Mouse (Mus musculus): ENCODE results near the gene Mrps18b. TPM values are rescaled to one million over a fixed set of nuclear protein-coding genes. Genes with fewer than 3 reads are reported as not detected.

Mrps18b gene
- polyA plus RNA-seq, 1 experiment, result not detected

DNA sequence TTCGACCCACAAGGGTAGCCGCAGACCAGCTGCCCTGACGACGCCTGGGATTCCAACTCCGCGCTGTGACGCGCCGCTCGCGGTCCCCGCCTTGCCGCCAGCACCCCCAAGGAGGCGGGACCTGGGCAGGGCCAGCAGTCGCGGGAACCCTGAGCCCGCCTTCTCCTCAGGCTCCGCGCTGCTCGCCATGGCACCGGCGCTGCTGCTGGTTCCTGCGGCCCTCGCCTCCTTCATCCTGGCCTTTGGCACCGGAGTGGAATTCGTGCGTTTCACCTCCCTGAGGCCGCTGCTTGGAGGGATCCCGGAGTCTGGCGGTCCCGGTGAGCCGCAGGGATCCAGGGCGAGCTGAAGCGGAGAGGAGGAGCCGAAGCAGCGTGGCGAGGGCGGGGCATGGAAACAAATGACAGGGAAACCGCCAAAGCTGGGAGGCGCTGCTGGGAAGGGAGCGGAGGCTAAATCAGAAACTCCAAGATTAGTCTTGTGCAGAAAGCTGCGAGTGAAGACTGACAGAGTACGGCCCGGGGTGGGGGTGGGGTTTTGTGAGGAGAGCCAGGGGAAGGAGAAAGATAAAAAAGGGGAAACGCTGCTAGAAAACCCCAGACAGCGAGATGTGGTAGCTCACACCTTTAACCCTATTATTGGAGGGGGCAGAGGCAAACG is 54.9 kb downstream of the Mrps18b start, which contains the start of gene Nrm:
Nrm (plus strand) TSS at position 121 of the 660 bp plus-strand sequence.
- under 1% methylated on average over 47 of the region's 47 CpGs for WGBS
- TF ChIP-seq POLR2A (IDR thresholded peaks at IDR 0.05; ENCODE audit: insufficient read depth, low read depth, low read length) (peak; percentile 67; the same call in 1 of the 2 replicates), CTCF (IDR thresholded peaks at IDR 0.05; ENCODE audit: insufficient read depth, low read depth, low read length) (peak; percentile 44; the same call in 1 of the 2 replicates)
- peaks cover 10% of the 10 kb centered on the region; the same call in 1 of the 2 replicates for H3K4me1 ChIP-seq (ENCODE audit: control insufficient read depth, insufficient read depth, low read length)
- H3K4me3 ChIP-seq (ENCODE audit: insufficient read depth, low read depth, low read length), result peak within 1 kb of the TSS; percentile 60
- H3K27ac ChIP-seq (ENCODE audit: insufficient read depth, low read depth, low read length), result peak within 1 kb of the TSS; percentile 29; the same call in 1 of the 2 replicates

GRCm38 (mm10) chr17:35860831-35861197 is 55.4 kb downstream of the Mrps18b start:
- TF ChIP-seq POLR2A (IDR thresholded peaks at IDR 0.05; ENCODE audit: insufficient read depth, low read depth, low read length) (no peak), CTCF (IDR thresholded peaks at IDR 0.05; ENCODE audit: insufficient read depth, low read depth, low read length) (no peak)
- Histone ChIP-seq H3K27ac (ENCODE audit: insufficient read depth, low read depth, low read length) (no peak overlapping the region), H3K4me1 (ENCODE audit: control insufficient read depth, insufficient read depth, low read length) (peaks cover 9% of the 10 kb centered on the region; the same call in 1 of the 2 replicates), H3K4me3 (ENCODE audit: insufficient read depth, low read depth, low read length) (peak overlapping the region; percentile 60)
- 5% methylated on average over 12 of the region's 12 CpGs for WGBS

Other genes starting within 250 kb of the Mrps18b start
- gene Vars2, start 248.8 kb downstream of the Mrps18b start, polyA plus RNA-seq (2012; ENCODE audit: insufficient read depth, insufficient read length, low replicate concordance, missing spikeins), result not detected in 2 replicates
- gene Gtf2h4, start 242.7 kb downstream of the Mrps18b start, polyA plus RNA-seq (2012; ENCODE audit: insufficient read depth, insufficient read length, low replicate concordance, missing spikeins), result not detected in 2 replicates
- not detected in 2 replicates for gene Ddr1, start 211.8 kb downstream of the Mrps18b start, polyA plus RNA-seq (2012; ENCODE audit: insufficient read depth, insufficient read length, low replicate concordance, missing spikeins)
- not detected in 2 replicates for gene Ier3, start 94.7 kb downstream of the Mrps18b start, polyA plus RNA-seq (2012; ENCODE audit: insufficient read depth, insufficient read length, low replicate concordance, missing spikeins)
- not detected in 2 replicates for gene Flot1, start 93.2 kb downstream of the Mrps18b start, polyA plus RNA-seq (2012; ENCODE audit: insufficient read depth, insufficient read length, low replicate concordance, missing spikeins)
- 228 and 580 TPM in 2 replicates for gene Tubb5, start 78.1 kb downstream of the Mrps18b start, polyA plus RNA-seq (2012; ENCODE audit: insufficient read depth, insufficient read length, low replicate concordance, missing spikeins)
- 41.3 TPM in 1 of 2 replicates, not detected in the other for gene Mdc1, start 74.9 kb downstream of the Mrps18b start, polyA plus RNA-seq (2012; ENCODE audit: insufficient read depth, insufficient read length, low replicate concordance, missing spikeins)
- not detected in 2 replicates for gene Nrm, start 55.1 kb downstream of the Mrps18b start, polyA plus RNA-seq (2012; ENCODE audit: insufficient read depth, insufficient read length, low replicate concordance, missing spikeins)
- not detected in 2 replicates for gene Ppp1r18, start 50.8 kb downstream of the Mrps18b start, polyA plus RNA-seq (2012; ENCODE audit: insufficient read depth, insufficient read length, low replicate concordance, missing spikeins)
- gene Dhx16, start 36.6 kb downstream of the Mrps18b start, polyA plus RNA-seq (2012; ENCODE audit: insufficient read depth, insufficient read length, low replicate concordance, missing spikeins), result not detected in 2 replicates
- not detected in 2 replicates for gene 2310061I04Rik, start 19.0 kb downstream of the Mrps18b start, polyA plus RNA-seq (2012; ENCODE audit: insufficient read depth, insufficient read length, low replicate concordance, missing spikeins)
- gene Atat1, start 6.3 kb downstream of the Mrps18b start, polyA plus RNA-seq (2012; ENCODE audit: insufficient read depth, insufficient read length, low replicate concordance, missing spikeins), result not detected in 2 replicates
- not detected in 2 replicates for gene Ppp1r10, start within 50 bp of the Mrps18b start, polyA plus RNA-seq (2012; ENCODE audit: insufficient read depth, insufficient read length, low replicate concordance, missing spikeins)
- gene Abcf1, start 53.4 kb upstream of the Mrps18b start, polyA plus RNA-seq (2012; ENCODE audit: insufficient read depth, insufficient read length, low replicate concordance, missing spikeins), result not detected in 2 replicates
- not detected in 2 replicates for gene Gnl1, start 63.5 kb upstream of the Mrps18b start, polyA plus RNA-seq (2012; ENCODE audit: insufficient read depth, insufficient read length, low replicate concordance, missing spikeins)
- gene Prr3, start 63.8 kb upstream of the Mrps18b start, polyA plus RNA-seq (2012; ENCODE audit: insufficient read depth, insufficient read length, low replicate concordance, missing spikeins), result not detected in 2 replicates
- gene H2-T24, start 104.2 kb upstream of the Mrps18b start, polyA plus RNA-seq (2012; ENCODE audit: insufficient read depth, insufficient read length, low replicate concordance, missing spikeins), result not detected in 2 replicates
- gene H2-T23, start 116.5 kb upstream of the Mrps18b start, polyA plus RNA-seq (2012; ENCODE audit: insufficient read depth, insufficient read length, low replicate concordance, missing spikeins), result 151 TPM in 1 of 2 replicates, not detected in the other
- not detected in 2 replicates for gene H2-T22, start 126.4 kb upstream of the Mrps18b start, polyA plus RNA-seq (2012; ENCODE audit: insufficient read depth, insufficient read length, low replicate concordance, missing spikeins)
- not detected in 2 replicates for gene Gm6034, start 126.6 kb upstream of the Mrps18b start, polyA plus RNA-seq (2012; ENCODE audit: insufficient read depth, insufficient read length, low replicate concordance, missing spikeins)
- not detected in 2 replicates for gene Gm11127, start 142.0 kb upstream of the Mrps18b start, polyA plus RNA-seq (2012; ENCODE audit: insufficient read depth, insufficient read length, low replicate concordance, missing spikeins)
- gene Gm19684, start 205.3 kb upstream of the Mrps18b start, polyA plus RNA-seq (2012; ENCODE audit: insufficient read depth, insufficient read length, low replicate concordance, missing spikeins), result not detected in 2 replicates
- not detected in 2 replicates for gene Gm7030, start 213.0 kb upstream of the Mrps18b start, polyA plus RNA-seq (2012; ENCODE audit: insufficient read depth, insufficient read length, low replicate concordance, missing spikeins)